Mouse (Mus musculus) small intestine, adult 2 months (tissue): ENCODE data around the gene Ms4a2. TPM values are rescaled to one million over a fixed set of nuclear protein-coding genes. Genes with fewer than 3 reads are reported as not detected.

Experiments used
- H3K27ac ChIP-seq: fragments of 200-500 bp; 2 replicates; pipeline ENCODE4 v1.5.1; 2012; ENCODE audit warnings: low read depth, low read length, control low read depth, inconsistent platforms; ENCODE audit not compliant: insufficient read depth
- H3K27me3 ChIP-seq: fragments of 200-500 bp; 2 replicates; pipeline ENCODE4 v1.6.1; 2012; ENCODE audit warnings: mild to moderate bottlenecking, moderate library complexity, low read length, inconsistent platforms; ENCODE audit not compliant: control insufficient read depth, insufficient read depth
- H3K36me3 ChIP-seq: fragments of 200-500 bp; 2 replicates; pipeline ENCODE4 v1.6.1; 2012; ENCODE audit warnings: mild to moderate bottlenecking, low read length, control low read depth, inconsistent platforms; ENCODE audit not compliant: control insufficient read depth, insufficient read depth
- H3K4me1 ChIP-seq: fragments of 200-500 bp; 2 replicates; pipeline ENCODE4 v1.6.1; 2012; ENCODE audit warnings: low read length, inconsistent platforms, mixed read lengths; ENCODE audit not compliant: control insufficient read depth, insufficient read depth, insufficient read length
- H3K4me3 ChIP-seq: fragments of 200-500 bp; 2 replicates; pipeline ENCODE4 v1.5.1; 2012; ENCODE audit warnings: low read depth, mild to moderate bottlenecking, control low read depth, inconsistent platforms, low read length, moderate library complexity
- CTCF ChIP-seq: fragments of 200-500 bp; IDR thresholded peaks from 2 replicates; pipeline ENCODE4 v1.5.1; 2012; ENCODE audit warnings: low read depth, mild to moderate bottlenecking, control low read depth, inconsistent platforms, low read length, moderate library complexity, mixed read lengths; ENCODE audit not compliant: insufficient replicate concordance, insufficient read length; ENCODE audit errors: extremely low read depth
- POLR2A ChIP-seq: fragments of 200-500 bp; IDR thresholded peaks from 2 replicates; pipeline ENCODE4 v1.6.1; 2012; ENCODE audit warnings: low read depth, mild to moderate bottlenecking, control low read depth, inconsistent platforms, low read length, moderate library complexity
- WGBS: fragments of 180-500 bp; shearing (Covaris S2); methylation state at CpG from one replicate; pipeline ENCODE4 v1.1.7; 2018; 5-methylcytosine and 5-hydroxymethylcytosine counted together
- polyA plus RNA-seq: library from polyadenylated mRNA; depleted of rRNA; stranded (reverse); fragments of >200 nt; gene quantifications from 2 replicates; pipeline ENCODE4 v1.2.3, GENCODE M21; 2012

Ms4a2 gene
- polyA plus RNA-seq, 1 experiment: not detected

DNA sequence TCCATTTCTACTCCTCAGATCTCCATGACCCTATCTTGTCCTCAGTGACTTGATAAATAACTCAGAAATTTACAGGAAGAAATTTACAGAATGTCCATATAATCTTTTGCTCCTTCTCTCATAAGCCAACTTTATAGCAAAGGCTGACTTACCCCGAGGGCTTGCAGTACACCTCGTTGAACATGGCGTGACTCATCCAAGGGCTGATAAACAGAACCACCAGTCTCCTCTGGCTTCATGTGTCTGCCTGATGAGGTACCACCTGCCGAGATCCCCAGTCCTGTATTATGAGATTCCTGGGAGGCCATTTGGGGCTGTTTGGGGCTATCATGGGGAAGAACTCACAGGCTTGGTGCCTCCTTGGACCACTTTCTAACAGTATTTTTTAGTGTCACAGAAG is 15.5 kb upstream of the Ms4a2 start:
- WGBS: 61% methylated on average over 4 of the region's 4 CpGs
- TF ChIP-seq CTCF: no peak
- TF ChIP-seq POLR2A: no peak
- Histone ChIP-seq H3K4me3 (no peak overlapping the region), H3K4me1 (no peaks in the 10 kb centered on the region), H3K27me3 (no peaks in the 10 kb centered on the region), H3K27ac (no peak overlapping the region), H3K36me3 (no peaks in the 10 kb centered on the region)

DNA sequence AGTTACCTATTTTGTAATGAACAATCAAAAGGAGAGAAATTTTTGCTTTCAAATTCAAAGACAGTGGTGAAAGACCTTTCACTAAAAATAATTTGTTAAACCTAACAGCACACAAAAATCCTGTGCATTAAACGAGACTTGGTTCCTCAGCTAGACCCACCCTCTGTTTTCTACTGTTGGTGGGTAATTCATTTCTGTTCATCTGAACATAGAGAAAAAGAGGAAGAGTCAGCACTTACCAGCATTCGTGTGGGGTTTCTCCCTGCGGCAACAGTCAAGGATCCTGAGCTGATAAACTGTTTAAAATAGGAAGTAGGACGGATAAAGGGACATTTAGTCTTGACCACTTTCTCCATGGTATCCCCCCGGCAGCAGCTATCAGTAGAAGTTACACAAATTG is 12.1 kb upstream of the Ms4a2 start:
- WGBS: 70% methylated on average over 5 of the region's 5 CpGs
- Histone ChIP-seq H3K27ac (no peak overlapping the region), H3K27me3 (no peaks in the 10 kb centered on the region), H3K4me3 (no peak overlapping the region), H3K4me1 (no peaks in the 10 kb centered on the region), H3K36me3 (no peaks in the 10 kb centered on the region)
- TF ChIP-seq POLR2A: no peak
- TF ChIP-seq CTCF: no peak

DNA sequence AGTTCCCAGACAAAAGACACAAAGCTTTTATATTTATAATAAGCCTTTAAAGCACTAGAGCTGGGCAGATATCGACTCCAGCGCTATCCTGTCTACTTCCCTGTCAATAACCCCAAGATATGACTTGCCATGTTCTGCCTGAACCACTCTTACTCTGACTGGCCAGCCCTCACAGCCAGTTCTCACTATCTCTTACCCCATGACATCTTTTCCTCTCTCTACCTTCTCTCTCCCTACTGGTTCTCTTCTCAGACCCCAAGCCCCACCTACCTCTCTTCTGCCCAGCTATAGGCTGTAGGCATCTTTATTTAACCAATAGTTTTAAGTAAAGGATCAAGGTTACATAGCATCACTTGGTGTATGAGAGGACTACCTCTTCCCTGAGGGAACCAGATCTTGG is 10.8 kb upstream of the Ms4a2 start:
- WGBS: 50% methylated on average over 2 of the region's 2 CpGs
- H3K4me1 ChIP-seq: no peaks in the 10 kb centered on the region
- H3K27me3 ChIP-seq: no peaks in the 10 kb centered on the region
- H3K36me3 ChIP-seq: no peaks in the 10 kb centered on the region
- TF ChIP-seq POLR2A (no peak), CTCF (no peak)
- H3K4me3 ChIP-seq: no peak overlapping the region
- H3K27ac ChIP-seq: no peak overlapping the region

DNA sequence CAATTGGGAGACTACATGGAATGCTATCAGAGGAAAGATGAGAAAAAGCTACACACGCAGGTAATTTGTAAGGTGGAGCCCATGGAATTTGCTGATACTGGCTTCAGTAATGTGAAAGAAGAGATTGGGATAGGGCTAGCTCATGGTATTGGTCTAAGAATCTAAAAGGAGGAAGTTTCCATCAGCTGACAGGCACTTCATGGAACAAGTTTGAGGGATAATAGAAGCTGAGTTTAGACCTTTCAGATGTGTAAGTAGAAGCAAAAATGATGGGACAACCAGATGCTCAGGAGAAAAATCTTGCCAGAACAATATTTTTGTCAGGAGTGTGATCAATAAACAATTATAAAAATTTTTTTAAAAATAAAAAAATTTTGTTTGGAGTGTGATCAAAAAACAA is 10.2 kb upstream of the Ms4a2 start:
- TF ChIP-seq POLR2A (no peak), CTCF (no peak)

DNA sequence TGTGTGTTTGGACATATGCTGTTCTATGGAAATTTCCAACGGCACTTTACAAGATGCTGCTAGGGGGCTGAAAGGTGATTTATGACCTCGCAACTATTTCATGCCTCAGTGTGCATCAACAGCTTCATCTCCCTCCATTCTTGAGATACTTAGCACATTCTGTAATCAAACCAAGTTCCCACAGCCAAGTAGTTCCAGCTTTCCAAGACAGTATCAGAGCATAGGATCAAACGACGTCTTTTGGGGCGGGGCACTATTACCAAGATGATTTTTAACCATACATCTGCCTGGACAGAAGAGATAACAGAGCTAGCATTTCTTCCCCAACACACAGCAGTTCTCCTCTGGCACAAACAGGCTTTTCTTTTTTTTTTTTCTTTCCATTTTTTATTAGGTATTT is 1.7 kb upstream of the Ms4a2 start:
- no peak overlapping the region for H3K27ac ChIP-seq
- WGBS: 52% methylated on average over 5 of the region's 5 CpGs
- no peak for TF ChIP-seq POLR2A
- TF ChIP-seq CTCF: no peak
- H3K4me1 ChIP-seq: no peaks in the 10 kb centered on the region
- H3K27me3 ChIP-seq: no peaks in the 10 kb centered on the region
- no peak overlapping the region for H3K4me3 ChIP-seq
- H3K36me3 ChIP-seq: no peaks in the 10 kb centered on the region

More for the DNA sequence above, 10.2 kb upstream of the Ms4a2 start:
- Histone ChIP-seq H3K27me3 (no peaks in the 10 kb centered on the region), H3K4me3 (no peak overlapping the region), H3K36me3 (no peaks in the 10 kb centered on the region), H3K4me1 (no peaks in the 10 kb centered on the region), H3K27ac (no peak overlapping the region)
- 70% methylated on average over 1 of the region's 1 CpGs for WGBS

DNA sequence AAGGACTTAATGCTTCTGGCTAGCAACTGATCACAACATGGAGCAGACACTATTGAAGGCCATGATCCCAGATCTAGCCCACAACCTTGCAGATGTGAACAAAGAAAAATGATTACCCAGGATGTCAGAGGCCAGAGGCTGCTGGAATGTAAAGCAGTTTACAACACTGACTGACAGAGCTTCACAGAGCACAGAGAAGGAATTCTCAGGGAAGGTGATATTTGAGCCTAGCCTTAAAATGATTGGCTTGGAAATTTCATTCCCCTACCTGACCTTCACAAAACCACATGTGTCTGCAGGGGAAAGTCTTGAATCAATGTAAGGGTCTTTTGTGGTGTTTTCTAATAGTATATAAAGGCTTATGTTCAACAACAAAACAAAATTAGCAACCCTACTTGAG is 1.3 kb upstream of the Ms4a2 start:
- no peak overlapping the region for H3K4me3 ChIP-seq
- TF ChIP-seq POLR2A: no peak
- TF ChIP-seq CTCF: no peak
- H3K36me3 ChIP-seq: no peaks in the 10 kb centered on the region
- no peaks in the 10 kb centered on the region for H3K4me1 ChIP-seq
- no peak overlapping the region for H3K27ac ChIP-seq
- H3K27me3 ChIP-seq: no peaks in the 10 kb centered on the region

DNA sequence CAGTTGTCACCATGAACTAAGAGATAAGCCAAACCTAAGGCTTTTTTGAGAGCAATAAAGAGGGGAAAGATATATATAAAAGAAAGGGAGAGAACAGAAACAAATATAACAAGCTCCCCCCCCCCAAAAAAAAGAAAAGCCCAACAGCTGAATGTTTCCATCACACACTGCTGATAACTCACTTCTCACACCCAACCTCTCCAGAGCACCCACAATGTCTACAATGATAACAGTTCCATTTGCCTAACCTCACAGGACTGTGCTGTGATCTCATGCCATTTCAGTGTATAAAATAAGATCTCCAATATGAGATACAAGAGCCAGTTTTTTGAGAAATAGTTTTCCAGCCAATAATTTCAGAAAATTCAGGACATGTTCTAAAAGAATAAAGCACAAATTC is 5.5 kb downstream of the Ms4a2 start:
- no peaks in the 10 kb centered on the region for H3K36me3 ChIP-seq
- no peak overlapping the region for H3K27ac ChIP-seq
- no peaks in the 10 kb centered on the region; the same call in 1 of the 2 replicates for H3K27me3 ChIP-seq
- no peaks in the 10 kb centered on the region for H3K4me1 ChIP-seq
- no peak for TF ChIP-seq CTCF
- TF ChIP-seq POLR2A: no peak
- H3K4me3 ChIP-seq: no peak overlapping the region

GRCm38 (mm10) chr19:11614805-11615204 is 8.7 kb downstream of the Ms4a2 start:
- no peaks in the 10 kb centered on the region for H3K4me1 ChIP-seq
- no peak overlapping the region for H3K4me3 ChIP-seq
- H3K27me3 ChIP-seq: no peaks in the 10 kb centered on the region; the same call in 1 of the 2 replicates
- whole genome bisulfite sequencing: 50% methylated on average over 2 of the region's 2 CpGs
- no peak overlapping the region for H3K27ac ChIP-seq
- no peaks in the 10 kb centered on the region for H3K36me3 ChIP-seq
- TF ChIP-seq CTCF (no peak), POLR2A (no peak)
